Mouse (Mus musculus): ENCODE measurements around the gene Cdk1. TPM values are rescaled to one million over a fixed set of nuclear protein-coding genes. Genes with fewer than 3 reads are reported as not detected.

Gene Cdk1
- total and polyA plus RNA-seq, 3 experiments = 221 to 768 (median 244) TPM

DNA sequence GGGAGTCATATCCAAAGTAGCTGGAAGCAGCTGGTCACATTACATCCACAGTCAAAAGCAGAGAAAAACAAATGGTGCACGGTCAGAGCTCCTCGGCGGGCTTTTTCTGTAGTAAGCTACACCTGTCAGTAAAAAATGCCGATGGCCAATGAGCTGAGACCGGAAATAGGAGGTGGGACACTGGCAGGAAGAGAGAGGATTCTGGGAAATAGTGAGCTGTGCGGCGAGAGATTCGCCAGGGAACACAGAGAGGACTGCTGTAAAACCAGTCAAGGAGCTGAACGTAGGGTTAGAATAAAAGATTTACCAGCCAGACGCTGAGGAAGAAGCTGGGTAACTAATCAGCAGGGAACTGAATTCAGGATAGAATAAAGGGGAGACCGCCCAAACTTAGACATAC lies 34.2 kb downstream of the Cdk1 start:
- H3K36me3 ChIP-seq (replicated peaks in 1 of 2; ENCODE audit: control insufficient read depth in 1 of 2, insufficient read depth in 1 of 2, low read length in 1 of 2) = no peaks in the 10 kb centered on the region
- no peak overlapping the region for H3K4me2 ChIP-seq (ENCODE audit: insufficient read depth, low read depth, poor library complexity, severe bottlenecking)
- in situ Hi-C loops (cut with MboI; ENCODE audit: low pct_ligation_motif_present, low pct_unique_long_range_greater_than_20kb, low sequenced_read_pairs) (loop anchor here (25.0 kb wide), 3 partner anchors 306 to 531 kb away; no protein-coding TSS in a partner anchor), dilution Hi-C loops (cut with MboI; ENCODE audit: extremely low pct_ligation_motif_present, extremely low pct_unique_long_range_greater_than_20kb, low sequenced_read_pairs) (no loop called here)
- no peak for TF ChIP-seq NRF1 (IDR thresholded peaks at IDR 0.05; ENCODE audit: low read depth, low read length)
- no peak for TF ChIP-seq ZC3H11A (IDR thresholded peaks at IDR 0.05; ENCODE audit: low read depth, low read length)
- no peak for TF ChIP-seq ZNF384 (IDR thresholded peaks at IDR 0.05; ENCODE audit: low read depth, low read length)
- no peak for TF ChIP-seq IRF4 (IDR thresholded peaks at IDR 0.05; ENCODE audit: low read depth, low read length)
- no peak for TF ChIP-seq MXI1 (IDR thresholded peaks at IDR 0.05; ENCODE audit: low read depth, low read length)
- no peak for TF ChIP-seq TBP (conservative IDR thresholded peaks at IDR 0.05; ENCODE audit: low read depth, low read length)
- no peak overlapping the region for H3K4me3 ChIP-seq (replicated peaks in 1 of 3; ENCODE audit: low read depth in 2 of 3, low read length in 2 of 3, poor library complexity in 1 of 3)
- no peak overlapping the region for H3K9ac ChIP-seq (ENCODE audit: insufficient read depth, low read depth)
- no peaks in the 10 kb centered on the region for H3K79me2 ChIP-seq (replicated peaks; ENCODE audit: control insufficient read depth, extremely low read depth, insufficient read depth, poor library complexity, severe bottlenecking)
- DNase-seq (ENCODE audit: extremely low read depth) = no peak
- H3K27me3 ChIP-seq (replicated peaks) = no peaks in the 10 kb centered on the region
- H3K4me1 ChIP-seq (ENCODE audit: control insufficient read depth in 1 of 2, insufficient read depth in 2 of 2) = peaks cover 3 to 11% of the 10 kb centered on the region in 2 experiments; a peak in 3 of 4 replicates
- peaks cover 10% of the 10 kb centered on the region for H3K9me3 ChIP-seq (replicated peaks; ENCODE audit: low read length)
- no peak overlapping the region for H3K27ac ChIP-seq (ENCODE audit: insufficient read depth, low read depth)

DNA sequence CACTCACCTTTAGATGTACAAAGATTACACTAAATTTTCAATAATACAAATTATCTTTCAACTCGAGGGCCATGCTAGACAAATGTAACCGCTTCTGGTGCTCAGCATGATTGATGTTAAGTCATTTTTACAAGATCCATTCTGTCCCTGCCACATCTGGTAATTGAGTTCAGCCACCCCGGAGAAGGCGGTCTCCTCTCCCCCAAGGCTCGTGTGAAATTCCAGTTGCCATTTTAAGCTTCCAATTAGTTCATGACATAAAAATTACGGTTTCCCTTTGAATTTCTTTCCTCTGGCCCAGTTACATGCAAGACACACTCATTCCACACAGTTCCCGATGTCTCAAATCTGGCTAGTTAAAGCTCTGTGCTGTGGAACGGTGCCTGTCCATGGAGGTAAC lies 38.8 kb downstream of the Cdk1 start:
- H3K4me1 ChIP-seq (ENCODE audit: control insufficient read depth in 1 of 2, insufficient read depth in 2 of 2) = peaks cover 3 to 14% of the 10 kb centered on the region in 2 experiments; a peak in 2 of 4 replicates
- no peak overlapping the region for H3K4me2 ChIP-seq (ENCODE audit: insufficient read depth, low read depth, poor library complexity, severe bottlenecking)
- no peak for DNase-seq (ENCODE audit: extremely low read depth)
- no peaks in the 10 kb centered on the region for H3K36me3 ChIP-seq (replicated peaks in 1 of 2; ENCODE audit: control insufficient read depth in 1 of 2, insufficient read depth in 1 of 2, low read length in 1 of 2)
- no peak overlapping the region for H3K4me3 ChIP-seq (replicated peaks in 1 of 3; ENCODE audit: low read depth in 2 of 3, low read length in 2 of 3, poor library complexity in 1 of 3)
- no peak overlapping the region for H3K9ac ChIP-seq (ENCODE audit: insufficient read depth, low read depth)
- dilution Hi-C loops (cut with MboI; ENCODE audit: extremely low pct_ligation_motif_present, extremely low pct_unique_long_range_greater_than_20kb, low sequenced_read_pairs) (no loop called here), in situ Hi-C loops (cut with MboI; ENCODE audit: low pct_ligation_motif_present, low pct_unique_long_range_greater_than_20kb, low sequenced_read_pairs) (loop anchor here (25.0 kb wide), 3 partner anchors 302 to 527 kb away; no protein-coding TSS in a partner anchor)
- no peaks in the 10 kb centered on the region for H3K79me2 ChIP-seq (replicated peaks; ENCODE audit: control insufficient read depth, extremely low read depth, insufficient read depth, poor library complexity, severe bottlenecking)
- no peak overlapping the region for H3K27ac ChIP-seq (ENCODE audit: insufficient read depth, low read depth)
- no peaks in the 10 kb centered on the region for H3K27me3 ChIP-seq (replicated peaks)
- H3K9me3 ChIP-seq (replicated peaks; ENCODE audit: low read length) = peaks cover 3% of the 10 kb centered on the region
- TF ChIP-seq CTCF (conservative IDR thresholded peaks at IDR 0.05 in 1 of 2, IDR thresholded peaks at IDR 0.05 in 1 of 2; ENCODE audit: low read depth in 2 of 2, low read length in 2 of 2) (no peak), BHLHE40 (IDR thresholded peaks at IDR 0.05; ENCODE audit: low read depth, low read length) (no peak), POLR2A (IDR thresholded peaks at IDR 0.05; ENCODE audit: low read depth, low read length) (no peak), USF2 (conservative IDR thresholded peaks at IDR 0.05; ENCODE audit: low read depth, low read length) (no peak), HCFC1 (IDR thresholded peaks at IDR 0.05; ENCODE audit: low read depth, low read length) (no peak)

DNA sequence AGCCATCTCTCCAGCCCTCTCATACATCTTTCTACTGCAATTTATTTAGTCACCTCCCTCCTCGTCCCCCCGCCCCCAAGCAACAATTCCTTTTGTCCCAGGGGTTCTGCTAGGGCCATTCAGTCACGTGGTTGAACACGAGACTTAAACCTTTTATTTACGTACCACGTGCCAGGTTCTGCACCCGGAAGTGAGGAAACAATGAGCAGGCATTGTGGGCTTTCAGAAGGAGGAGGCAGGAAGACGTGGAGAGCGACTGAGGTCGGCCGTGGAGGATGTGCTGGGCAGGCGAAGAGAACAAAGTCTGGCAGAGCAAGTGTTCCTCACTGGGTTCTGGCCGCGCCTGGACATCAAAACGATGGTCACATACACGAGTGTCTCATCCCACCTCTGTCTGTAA lies 40.9 kb downstream of the Cdk1 start:
- H3K4me2 ChIP-seq (ENCODE audit: insufficient read depth, low read depth, poor library complexity, severe bottlenecking) = no peak overlapping the region
- no peak overlapping the region for H3K4me3 ChIP-seq (replicated peaks in 1 of 3; ENCODE audit: low read depth in 2 of 3, low read length in 2 of 3, poor library complexity in 1 of 3)
- H3K9me3 ChIP-seq (replicated peaks; ENCODE audit: low read length) = no peaks in the 10 kb centered on the region
- no peak overlapping the region for H3K9ac ChIP-seq (ENCODE audit: insufficient read depth, low read depth)
- H3K79me2 ChIP-seq (replicated peaks; ENCODE audit: control insufficient read depth, extremely low read depth, insufficient read depth, poor library complexity, severe bottlenecking) = no peaks in the 10 kb centered on the region
- no peaks in the 10 kb centered on the region for H3K36me3 ChIP-seq (replicated peaks in 1 of 2; ENCODE audit: control insufficient read depth in 1 of 2, insufficient read depth in 1 of 2, low read length in 1 of 2)
- H3K27me3 ChIP-seq (replicated peaks) = no peaks in the 10 kb centered on the region
- DNase-seq (ENCODE audit: extremely low read depth) = no peak
- peaks cover 3 to 11% of the 10 kb centered on the region in 2 experiments; a peak in 2 of 4 replicates for H3K4me1 ChIP-seq (ENCODE audit: control insufficient read depth in 1 of 2, insufficient read depth in 2 of 2)
- TF ChIP-seq BHLHE40 (IDR thresholded peaks at IDR 0.05; ENCODE audit: low read depth, low read length) = no peak
- no peak overlapping the region for H3K27ac ChIP-seq (ENCODE audit: insufficient read depth, low read depth)
- dilution Hi-C loops (cut with MboI; ENCODE audit: extremely low pct_ligation_motif_present, extremely low pct_unique_long_range_greater_than_20kb, low sequenced_read_pairs) = no loop called here
- in situ Hi-C loops (cut with MboI; ENCODE audit: low pct_ligation_motif_present, low pct_unique_long_range_greater_than_20kb, low sequenced_read_pairs) = loop anchor here (25.0 kb wide), 3 partner anchors 300 to 525 kb away; no protein-coding TSS in a partner anchor
